9 mouse cellular contexts compared by ENCODE assay signal in the genomic region with DNA sequence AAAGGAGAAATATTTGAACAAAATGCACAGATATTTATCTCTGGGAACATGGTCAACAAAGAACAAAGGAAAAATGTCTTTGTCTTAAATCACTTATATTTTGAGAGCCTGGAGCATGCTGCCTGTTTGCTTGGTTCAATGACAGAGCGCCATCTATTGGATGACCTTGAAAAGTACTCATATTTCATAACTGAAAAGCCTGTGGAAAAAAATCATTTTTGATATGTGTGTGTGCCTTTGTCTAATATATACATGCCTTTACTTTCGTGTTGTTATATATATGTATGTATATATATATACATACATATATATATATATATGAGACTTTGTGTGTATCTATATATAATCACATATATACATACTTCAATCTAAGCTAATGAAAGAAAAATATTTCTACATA.
DNase-seq lines count a peak whose midpoint lies in the region; ATAC-seq and TF ChIP-seq lines count a peak whose summit lies in the region.
"Had no signal": no experiment of that assay in that cellular context is flagged by ENCODE, and none has a peak within 500 bp of the region (broad histone marks: within the 10 kb centered on the region; RNA-seq: fewer than 3 reads in every experiment).

No protein-coding gene starts in this region.

- no peak overlapping the region for H3K4me2 ChIP-seq in limb, embryonic 14.5 days (replicated peaks; ENCODE audit: low read depth, low read length, severe bottlenecking)
- H3K4me2 ChIP-seq: embryonic facial prominence, embryonic 12.5 days; liver, embryonic 15.5 days had no signal

- WGBS in limb, embryonic 14.5 days = 8% methylated on average over 2 of the region's 2 CpGs

- H3K27me3 ChIP-seq in limb, embryonic 14.5 days (ENCODE audit: control insufficient read depth, insufficient read depth, low read length) = no peaks in the 10 kb centered on the region
- H3K27me3 ChIP-seq: embryonic facial prominence, embryonic 12.5 days; liver, embryonic 15.5 days had no signal

- no peak overlapping the region for H3K9ac ChIP-seq in limb, embryonic 14.5 days (ENCODE audit: low read depth, low read length, severe bottlenecking)
- H3K9ac ChIP-seq: embryonic facial prominence, embryonic 12.5 days; liver, embryonic 15.5 days had no signal

- no peaks in the 10 kb centered on the region for H3K9me3 ChIP-seq in limb, embryonic 14.5 days (ENCODE audit: control insufficient read depth, low read length)
- H3K9me3 ChIP-seq: embryonic facial prominence, embryonic 12.5 days; liver, embryonic 15.5 days had no signal

- no peaks in the 10 kb centered on the region for H3K36me3 ChIP-seq in limb, embryonic 14.5 days (ENCODE audit: control insufficient read depth, insufficient read depth, low read length)
- H3K36me3 ChIP-seq: embryonic facial prominence, embryonic 12.5 days; liver, embryonic 15.5 days had no signal

- peaks cover 2% of the 10 kb centered on the region; the same call in 1 of the 2 replicates for H3K4me1 ChIP-seq in limb, embryonic 14.5 days (ENCODE audit: control insufficient read depth, insufficient read depth, low read length)
- H3K4me1 ChIP-seq: embryonic facial prominence, embryonic 12.5 days; liver, embryonic 15.5 days had no signal

- peak; percentile 56; the same call in 1 of the 2 replicates for ATAC-seq in limb, embryonic 14.5 days (ENCODE audit: low FRiP score, low read depth)

- no peak overlapping the region for H3K27ac ChIP-seq in limb, embryonic 14.5 days (replicated peaks; ENCODE audit: low read depth, low read length)
- H3K27ac ChIP-seq: liver, embryonic 15.5 days had no signal

- DNase-seq in layer of hippocampus, adult 9-10 months (ENCODE audit: low spot score) = peak; percentile 20
- no peak for DNase-seq in layer of hippocampus, postnatal 25 days (ENCODE audit: extremely low spot score in 1 of 2, low spot score in 1 of 2)
- peak; percentile 31 for DNase-seq in MN1 (ENCODE audit: low spot score)
- peak; percentile 76 for DNase-seq in embryo, embryonic 10.5 days (ENCODE audit: low spot score)
- DNase-seq in limb, embryonic 14.5 days (ENCODE audit: low spot score) = peak; percentile 90
- DNase-seq in frontal cortex, postnatal 25 days (ENCODE audit: low spot score in 2 of 2) = no peak
- no peak for DNase-seq in yolk sac, embryonic 10.5 days (ENCODE audit: low spot score)

- no peak for TF ChIP-seq POLR2A in limb, embryonic 14.5 days (IDR thresholded peaks at IDR 0.05; ENCODE audit: borderline replicate concordance, extremely low read depth, insufficient read depth, insufficient read length)

- no peak overlapping the region for H3K4me3 ChIP-seq in limb, embryonic 14.5 days (replicated peaks; ENCODE audit: low read length)
- H3K4me3 ChIP-seq: embryonic facial prominence, embryonic 12.5 days; liver, embryonic 15.5 days had no signal

Comparison
In these comparisons a context has a peak if more than half of its experiments do, and no peak if none do; other contexts are left out.
1. DNase-seq: peak in layer of hippocampus, adult 9-10 months (single experiment), MN1 (single experiment), embryo, embryonic 10.5 days (single experiment) and limb, embryonic 14.5 days (single experiment); none in layer of hippocampus, postnatal 25 days (0 of 2), frontal cortex, postnatal 25 days (0 of 2) and yolk sac, embryonic 10.5 days (single experiment).